Mouse (Mus musculus): ENCODE data around the gene Sp2. TPM values are rescaled to one million over a fixed set of nuclear protein-coding genes. Genes with fewer than 3 reads are reported as not detected.

Gene Sp2
- polyA plus RNA-seq, 1 experiment from 2014 or later = 18.9 TPM

DNA sequence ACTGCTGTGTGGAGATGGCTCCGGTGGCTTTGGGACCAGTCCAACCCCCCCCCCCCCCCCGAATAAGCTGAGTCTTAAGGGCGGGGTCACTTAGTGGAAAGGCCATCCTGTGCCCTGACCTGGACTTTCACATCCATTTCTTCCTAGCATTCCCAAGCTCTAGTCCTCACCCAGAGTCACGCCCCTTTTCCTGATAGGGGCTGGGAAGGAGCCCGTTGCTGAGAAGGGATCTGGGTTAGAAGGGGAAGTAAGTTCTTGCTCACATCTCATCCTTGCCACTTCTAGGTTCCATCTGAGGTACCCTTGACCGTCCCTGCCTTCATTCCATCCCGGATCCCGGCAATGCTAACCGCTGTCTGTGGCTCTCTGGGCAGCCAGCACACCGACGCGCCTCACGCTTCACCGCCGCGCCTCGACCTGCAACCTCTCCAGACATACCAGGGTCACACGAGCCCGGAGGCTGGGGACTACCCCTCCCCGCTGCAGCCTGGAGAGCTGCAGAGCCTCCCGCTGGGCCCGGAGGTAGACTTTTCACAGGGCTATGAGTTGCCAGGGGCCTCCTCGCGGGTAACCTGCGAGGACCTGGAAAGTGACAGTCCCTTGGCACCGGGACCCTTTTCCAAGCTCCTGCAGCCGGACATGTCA lies 38.5 kb upstream of the Sp2 start:
- peak overlapping the region; percentile 83 for H3K4me2 ChIP-seq
- H3K4me1 ChIP-seq (replicated peaks; ENCODE audit: control insufficient read depth, insufficient read depth, low read length) = peaks cover 14% of the 10 kb centered on the region
- peak overlapping the region; percentile 60 for H3K4me3 ChIP-seq (ENCODE audit: low read depth, low read length)
- ATAC-seq (replicated peaks; ENCODE audit: low FRiP score) = no peak
- H3K36me3 ChIP-seq (ENCODE audit: control insufficient read depth, insufficient read depth, low read length) = no peaks in the 10 kb centered on the region
- no peaks in the 10 kb centered on the region for H3K9me3 ChIP-seq (ENCODE audit: control insufficient read depth, low read length)
- peak; percentile 56 for DNase-seq (ENCODE audit: low spot score)
- H3K9ac ChIP-seq (ENCODE audit: low read depth, low read length) = no peak overlapping the region
- H3K27me3 ChIP-seq (replicated peaks; ENCODE audit: control insufficient read depth, insufficient read depth, low read length) = peaks cover 93% of the 10 kb centered on the region
- H3K27ac ChIP-seq (ENCODE audit: low read depth, low read length) = no peak overlapping the region
- WGBS = 4% methylated on average over 27 of the region's 27 CpGs

DNA sequence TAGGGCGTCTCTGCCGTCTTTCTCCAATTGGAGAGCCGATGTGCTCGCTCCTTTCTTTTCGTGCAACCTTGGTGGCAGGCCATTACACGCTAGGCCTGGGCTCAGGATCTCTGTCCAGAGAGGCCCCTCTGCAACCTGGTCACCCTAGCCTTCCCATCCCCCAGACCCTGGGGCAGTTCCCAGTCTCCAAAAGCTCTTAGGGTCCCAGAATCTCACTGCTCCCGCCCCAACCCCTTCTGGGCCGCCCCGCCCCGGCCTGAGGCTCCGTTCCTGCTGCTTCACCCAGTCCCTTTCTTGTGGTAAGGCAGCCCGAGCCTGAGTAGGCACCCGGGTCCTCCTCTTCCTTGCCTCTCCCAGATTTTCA lies 36.6 kb upstream of the Sp2 start:
- H3K27me3 ChIP-seq (replicated peaks; ENCODE audit: control insufficient read depth, insufficient read depth, low read length) = peaks cover 96% of the 10 kb centered on the region
- no peak overlapping the region for H3K4me2 ChIP-seq
- no peak overlapping the region for H3K27ac ChIP-seq (ENCODE audit: low read depth, low read length)
- WGBS = 6% methylated on average over 13 of the region's 13 CpGs
- H3K4me1 ChIP-seq (replicated peaks; ENCODE audit: control insufficient read depth, insufficient read depth, low read length) = peaks cover 10% of the 10 kb centered on the region
- ATAC-seq (replicated peaks; ENCODE audit: low FRiP score) = no peak
- no peaks in the 10 kb centered on the region for H3K36me3 ChIP-seq (ENCODE audit: control insufficient read depth, insufficient read depth, low read length)
- no peak overlapping the region; the same call in 1 of the 2 replicates for H3K4me3 ChIP-seq (ENCODE audit: low read depth, low read length)
- no peak for DNase-seq (ENCODE audit: low spot score)
- H3K9ac ChIP-seq (ENCODE audit: low read depth, low read length) = no peak overlapping the region
- no peaks in the 10 kb centered on the region for H3K9me3 ChIP-seq (ENCODE audit: control insufficient read depth, low read length)

DNA sequence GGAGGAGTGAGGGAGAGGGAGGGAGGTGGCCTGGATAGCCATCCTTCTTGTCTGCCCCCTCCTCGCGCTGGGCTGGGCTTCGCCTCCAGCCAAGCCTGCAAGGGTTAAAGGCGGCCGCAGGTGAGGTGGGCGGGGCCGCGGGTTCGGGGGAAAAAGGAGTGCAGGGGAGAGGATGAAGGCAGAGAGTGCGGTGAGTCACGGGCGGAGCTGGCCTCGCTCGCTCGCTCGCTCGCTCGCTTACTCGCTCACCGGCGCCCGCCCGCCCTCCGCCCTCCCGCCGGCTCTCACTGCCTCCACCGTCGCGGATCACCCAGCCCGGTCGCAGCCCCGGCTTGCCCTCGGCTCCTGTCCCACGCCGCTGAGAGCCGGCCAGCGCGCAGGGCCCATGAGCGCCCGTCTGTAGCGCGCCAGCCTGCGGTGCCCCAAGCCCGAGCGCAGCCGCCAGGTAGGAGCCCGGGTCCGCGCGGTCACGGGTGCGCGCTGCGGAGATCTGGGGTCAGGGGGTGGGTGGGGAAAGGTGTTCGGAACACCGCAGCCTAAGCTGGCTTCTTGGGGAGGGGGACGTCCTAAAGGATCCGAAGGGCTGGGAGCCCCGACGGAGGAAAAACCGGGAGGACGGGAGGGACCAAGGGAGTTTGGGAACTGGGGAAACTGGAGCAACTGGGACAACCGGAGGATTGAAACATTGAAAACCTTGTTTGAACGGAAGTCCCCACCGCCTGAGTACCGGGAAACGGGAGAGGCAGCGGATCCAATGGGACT lies 36.0 kb upstream of the Sp2 start:
- H3K36me3 ChIP-seq (ENCODE audit: control insufficient read depth, insufficient read depth, low read length) = no peaks in the 10 kb centered on the region
- H3K9ac ChIP-seq (ENCODE audit: low read depth, low read length) = no peak overlapping the region
- H3K27ac ChIP-seq (ENCODE audit: low read depth, low read length) = no peak overlapping the region
- H3K4me2 ChIP-seq = peak overlapping the region; percentile 61
- no peaks in the 10 kb centered on the region for H3K9me3 ChIP-seq (ENCODE audit: control insufficient read depth, low read length)
- H3K4me3 ChIP-seq (ENCODE audit: low read depth, low read length) = peak overlapping the region; percentile 31
- ATAC-seq (replicated peaks; ENCODE audit: low FRiP score) = no peak
- peaks cover 10% of the 10 kb centered on the region for H3K4me1 ChIP-seq (replicated peaks; ENCODE audit: control insufficient read depth, insufficient read depth, low read length)
- peaks cover 96% of the 10 kb centered on the region for H3K27me3 ChIP-seq (replicated peaks; ENCODE audit: control insufficient read depth, insufficient read depth, low read length)
- DNase-seq (ENCODE audit: low spot score) = no peak
- 2% methylated on average over 60 of the region's 68 CpGs for WGBS

DNA sequence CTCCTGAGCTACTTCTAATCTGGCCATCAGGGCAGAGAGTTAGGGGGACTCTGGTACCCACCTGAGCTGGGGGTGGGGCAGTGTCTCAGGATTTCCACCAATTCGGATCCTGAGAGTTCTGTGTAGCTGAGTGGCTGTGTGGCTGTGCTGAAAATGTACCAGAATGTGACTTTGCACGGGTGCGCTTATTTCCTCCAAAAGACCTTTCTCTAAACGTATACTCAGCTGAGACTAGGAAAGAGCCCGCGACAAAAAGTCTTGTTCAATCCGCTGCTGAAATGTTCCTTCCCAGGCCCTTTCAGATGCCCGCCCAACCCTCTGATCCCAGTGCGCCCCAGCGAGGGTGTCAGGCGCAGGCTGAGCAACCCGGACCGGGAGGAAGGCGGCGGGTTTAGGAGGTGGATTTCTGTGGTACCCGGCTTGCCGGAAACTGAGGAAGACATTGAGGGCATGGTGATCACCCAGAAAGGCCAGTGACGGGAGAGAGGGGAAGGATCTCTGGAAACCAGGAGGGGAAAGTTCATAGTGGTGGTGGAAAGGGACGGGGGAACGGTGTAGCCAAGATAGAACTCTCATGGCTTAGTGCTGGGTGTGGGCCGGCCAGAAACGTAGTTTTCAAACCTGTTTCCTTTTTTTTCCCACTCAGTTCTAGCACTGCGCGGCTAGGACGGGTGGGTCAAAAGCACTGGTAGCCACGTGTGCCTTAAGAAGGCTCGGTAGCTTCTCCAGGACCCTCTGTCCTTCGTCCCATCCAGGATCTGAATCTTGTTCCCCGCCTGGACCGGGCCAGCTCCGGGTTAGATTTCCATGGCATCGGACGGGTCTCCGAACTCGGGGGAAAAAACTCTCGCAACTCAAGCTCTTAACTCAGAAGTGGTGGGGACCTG lies 35.2 kb upstream of the Sp2 start:
- Histone ChIP-seq H3K27ac (ENCODE audit: low read depth, low read length) (no peak overlapping the region), H3K9ac (ENCODE audit: low read depth, low read length) (no peak overlapping the region), H3K9me3 (ENCODE audit: control insufficient read depth, low read length) (no peaks in the 10 kb centered on the region), H3K27me3 (replicated peaks; ENCODE audit: control insufficient read depth, insufficient read depth, low read length) (peaks cover 95% of the 10 kb centered on the region), H3K4me1 (replicated peaks; ENCODE audit: control insufficient read depth, insufficient read depth, low read length) (peaks cover 10% of the 10 kb centered on the region), H3K4me3 (ENCODE audit: low read depth, low read length) (peak overlapping the region; percentile 31), H3K36me3 (ENCODE audit: control insufficient read depth, insufficient read depth, low read length) (no peaks in the 10 kb centered on the region), H3K4me2 (peak overlapping the region; percentile 61)
- DNase-seq (ENCODE audit: low spot score) = no peak
- ATAC-seq (replicated peaks; ENCODE audit: low FRiP score) = no peak
- whole genome bisulfite sequencing = 2% methylated on average over 36 of the region's 36 CpGs

DNA sequence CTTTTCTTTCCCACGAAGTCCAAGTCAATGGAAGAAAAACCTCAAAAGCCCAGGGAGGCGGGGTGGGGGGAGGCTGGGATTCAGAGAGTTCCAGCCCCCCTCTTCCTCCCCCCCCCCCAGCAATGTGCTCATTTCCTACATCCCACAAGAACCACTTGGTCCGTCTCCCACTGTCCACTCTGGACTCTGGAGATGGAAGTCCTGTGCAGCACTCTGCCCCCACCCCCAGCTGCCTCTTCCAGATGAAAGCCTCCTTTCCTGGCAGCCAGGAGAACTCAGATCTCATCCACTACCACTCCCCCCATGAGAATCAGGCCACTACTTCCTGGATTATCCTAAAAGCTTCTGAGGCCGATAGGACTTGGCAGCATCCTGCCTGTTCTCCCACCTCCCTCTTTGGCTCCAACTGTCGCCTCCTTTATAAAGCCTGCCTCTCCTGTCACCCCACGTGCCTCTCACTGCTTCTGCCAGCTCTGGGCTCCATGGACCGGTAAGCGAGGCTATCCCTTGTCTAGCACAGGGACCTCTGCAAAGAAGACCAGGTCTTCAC lies 30.4 kb upstream of the Sp2 start, which contains the start of gene Sp6:
TSS of gene Sp6 (plus strand) at position 274 of the 550 bp plus-strand sequence.
- H3K27me3 ChIP-seq (replicated peaks; ENCODE audit: control insufficient read depth, insufficient read depth, low read length) = peaks cover 88% of the 10 kb centered on the region
- H3K36me3 ChIP-seq (ENCODE audit: control insufficient read depth, insufficient read depth, low read length) = no peaks in the 10 kb centered on the region
- H3K4me1 ChIP-seq (replicated peaks; ENCODE audit: control insufficient read depth, insufficient read depth, low read length) = peaks cover 3% of the 10 kb centered on the region; the same call in 1 of the 2 replicates
- no peak for ATAC-seq (replicated peaks; ENCODE audit: low FRiP score)
- no peak for DNase-seq (ENCODE audit: low spot score)
- H3K9me3 ChIP-seq (ENCODE audit: control insufficient read depth, low read length) = no peaks in the 10 kb centered on the region
- no peak within 1 kb of the TSS for H3K27ac ChIP-seq (ENCODE audit: low read depth, low read length)
- H3K4me3 ChIP-seq (ENCODE audit: low read depth, low read length) = no peak within 1 kb of the TSS
- 31% methylated on average over 8 of the region's 8 CpGs for WGBS
- no peak within 1 kb of the TSS for H3K4me2 ChIP-seq
- H3K9ac ChIP-seq (ENCODE audit: low read depth, low read length) = no peak within 1 kb of the TSS

DNA sequence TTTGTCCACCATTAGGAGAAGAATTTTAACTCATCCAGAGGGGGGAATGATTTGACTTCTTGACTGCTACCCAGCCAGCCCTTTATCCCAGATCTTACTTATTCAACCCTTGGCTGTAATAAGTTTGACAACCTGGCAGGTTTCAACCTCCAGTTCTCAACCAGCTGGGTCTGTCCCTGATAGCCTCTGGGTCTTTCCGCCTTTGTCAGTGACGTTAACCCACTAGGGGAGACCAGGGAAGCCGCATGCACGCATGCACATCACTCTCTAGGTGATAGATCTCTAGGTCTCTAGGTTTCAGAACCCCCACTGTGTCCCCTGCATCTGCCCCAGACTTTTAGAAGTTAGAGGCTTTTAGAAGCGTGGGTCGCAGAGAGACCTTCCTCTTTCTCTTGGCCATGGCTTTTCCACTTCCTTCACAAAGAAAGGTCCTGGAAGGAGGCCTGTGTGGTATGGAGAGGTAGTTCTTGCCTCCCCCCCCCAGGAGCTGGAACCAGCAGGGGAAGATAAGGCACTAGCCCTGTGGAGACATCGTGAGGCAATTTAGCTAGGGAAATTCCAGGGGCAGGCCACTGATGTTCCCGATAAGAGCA lies 26.5 kb upstream of the Sp2 start:
- Histone ChIP-seq H3K36me3 (ENCODE audit: control insufficient read depth, insufficient read depth, low read length) (no peaks in the 10 kb centered on the region), H3K4me1 (replicated peaks; ENCODE audit: control insufficient read depth, insufficient read depth, low read length) (peaks cover 5% of the 10 kb centered on the region), H3K27me3 (replicated peaks; ENCODE audit: control insufficient read depth, insufficient read depth, low read length) (peaks cover 58% of the 10 kb centered on the region), H3K9ac (ENCODE audit: low read depth, low read length) (no peak overlapping the region), H3K4me2 (no peak overlapping the region), H3K9me3 (ENCODE audit: control insufficient read depth, low read length) (no peaks in the 10 kb centered on the region), H3K4me3 (ENCODE audit: low read depth, low read length) (no peak overlapping the region), H3K27ac (ENCODE audit: low read depth, low read length) (no peak overlapping the region)
- ATAC-seq (replicated peaks; ENCODE audit: low FRiP score) (no peak), DNase-seq (ENCODE audit: low spot score) (no peak)
- 22% methylated on average over 8 of the region's 8 CpGs for WGBS

DNA sequence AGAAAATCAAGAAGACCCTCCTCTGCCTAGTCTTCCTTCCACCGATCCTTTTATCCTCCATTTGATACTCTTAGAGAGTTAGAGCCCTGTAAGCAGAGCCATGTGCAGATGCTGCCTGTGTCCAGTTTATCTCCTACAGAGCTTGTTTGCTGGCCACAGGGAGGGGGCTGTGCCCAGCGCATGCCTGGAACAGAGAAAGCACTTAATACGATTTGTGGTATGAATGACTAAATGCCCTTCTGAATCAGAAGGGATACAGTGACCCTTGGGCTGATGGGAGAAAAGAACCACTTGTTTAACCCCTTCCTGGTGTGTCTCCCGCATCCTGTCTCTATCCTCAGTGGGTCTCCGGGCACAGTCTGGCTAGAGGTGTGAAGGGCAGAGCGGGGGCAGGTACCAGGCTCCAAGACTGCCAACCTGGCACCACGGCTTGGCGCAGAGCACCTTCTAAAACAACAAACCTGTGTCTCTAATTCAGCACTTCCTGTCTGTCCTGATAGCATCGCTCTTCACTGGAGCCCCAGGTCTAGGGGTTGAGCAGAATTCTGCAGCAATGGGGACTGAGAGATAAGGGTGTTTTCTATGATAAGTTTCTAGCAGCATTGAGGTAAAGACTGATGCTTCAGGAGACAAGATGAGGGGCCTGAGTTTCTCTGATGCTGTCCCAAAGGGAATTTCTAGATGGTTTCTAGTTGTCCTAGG lies 24.5 kb upstream of the Sp2 start:
- Histone ChIP-seq H3K27me3 (replicated peaks; ENCODE audit: control insufficient read depth, insufficient read depth, low read length) (peaks cover 46% of the 10 kb centered on the region), H3K4me3 (ENCODE audit: low read depth, low read length) (no peak overlapping the region), H3K4me2 (no peak overlapping the region), H3K9ac (ENCODE audit: low read depth, low read length) (no peak overlapping the region), H3K4me1 (replicated peaks; ENCODE audit: control insufficient read depth, insufficient read depth, low read length) (peaks cover 5% of the 10 kb centered on the region), H3K36me3 (ENCODE audit: control insufficient read depth, insufficient read depth, low read length) (no peaks in the 10 kb centered on the region), H3K27ac (ENCODE audit: low read depth, low read length) (no peak overlapping the region), H3K9me3 (ENCODE audit: control insufficient read depth, low read length) (no peaks in the 10 kb centered on the region)
- DNase-seq (ENCODE audit: low spot score) (no peak), ATAC-seq (replicated peaks; ENCODE audit: low FRiP score) (no peak)
- WGBS = 52% methylated on average over 9 of the region's 9 CpGs

DNA sequence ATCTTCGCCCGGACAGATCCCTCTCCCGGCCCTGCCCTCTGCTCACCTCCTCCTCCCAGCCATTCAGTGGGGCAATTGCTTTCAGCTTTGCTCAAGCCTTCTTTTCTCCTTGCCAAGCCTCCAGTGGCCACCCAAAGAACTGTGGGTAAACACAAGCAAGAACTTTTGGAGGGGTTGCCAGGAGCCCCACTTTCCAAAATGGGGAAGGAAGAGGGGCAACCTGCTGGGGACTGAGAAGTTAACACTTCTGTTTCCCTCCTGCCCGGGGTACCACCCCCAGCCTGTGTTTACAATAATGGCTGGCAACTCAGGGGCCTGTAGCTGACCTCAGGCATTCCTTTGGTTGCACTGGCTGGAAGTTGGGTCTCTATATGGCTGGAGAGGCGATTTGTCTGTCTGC lies 20.4 kb upstream of the Sp2 start:
- 37% methylated on average over 5 of the region's 5 CpGs for WGBS
- no peaks in the 10 kb centered on the region for H3K9me3 ChIP-seq (ENCODE audit: control insufficient read depth, low read length)
- no peak overlapping the region for H3K4me2 ChIP-seq
- H3K36me3 ChIP-seq (ENCODE audit: control insufficient read depth, insufficient read depth, low read length) = no peaks in the 10 kb centered on the region
- H3K27ac ChIP-seq (ENCODE audit: low read depth, low read length) = no peak overlapping the region
- DNase-seq (ENCODE audit: low spot score) = no peak
- H3K4me3 ChIP-seq (ENCODE audit: low read depth, low read length) = no peak overlapping the region
- H3K9ac ChIP-seq (ENCODE audit: low read depth, low read length) = no peak overlapping the region
- H3K27me3 ChIP-seq (replicated peaks; ENCODE audit: control insufficient read depth, insufficient read depth, low read length) = peaks cover 45% of the 10 kb centered on the region
- H3K4me1 ChIP-seq (replicated peaks; ENCODE audit: control insufficient read depth, insufficient read depth, low read length) = peaks cover 2% of the 10 kb centered on the region; the same call in 1 of the 2 replicates
- ATAC-seq (replicated peaks; ENCODE audit: low FRiP score) = no peak
